Mouse (Mus musculus) spleen, adult 2 months (tissue): ENCODE measurements around the gene Akap13.

Experiments used
- CTCF ChIP-seq: fragments of 200-500 bp; IDR thresholded peaks from 2 replicates; pipeline ENCODE4 v1.5.1; 2011; ENCODE audit warnings: mild to moderate bottlenecking, inconsistent platforms; ENCODE audit not compliant: insufficient read depth, insufficient read length, insufficient replicate concordance; ENCODE audit errors: extremely low read depth
- POLR2A ChIP-seq: fragments of 200-500 bp; IDR thresholded peaks from 2 replicates; pipeline ENCODE4 v1.6.1; 2011; ENCODE audit warnings: low read depth, low read length, inconsistent platforms

DNA sequence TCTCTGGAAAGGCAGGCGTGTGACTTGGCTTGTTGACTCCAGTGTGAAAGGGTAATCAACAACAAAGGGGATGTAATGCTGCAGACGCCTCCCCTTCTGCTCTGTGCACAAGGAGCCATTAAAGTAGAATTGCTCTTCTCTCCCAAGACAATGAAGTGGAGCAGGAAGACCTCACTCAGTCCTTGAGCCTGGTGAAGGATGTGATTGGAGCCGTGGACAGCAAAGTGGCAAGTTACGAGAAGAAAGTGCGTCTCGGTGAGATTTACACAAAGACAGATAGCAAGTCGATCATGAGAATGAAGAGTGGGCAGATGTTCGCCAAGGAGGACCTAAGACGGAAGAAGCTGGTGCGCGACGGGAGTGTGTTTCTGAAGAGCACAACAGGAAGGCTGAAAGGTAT is 274.9 kb downstream of the Akap13 start:
- TF ChIP-seq CTCF: no peak
- TF ChIP-seq POLR2A: no peak
